Mouse (Mus musculus) urinary bladder, adult 18-20 months (tissue): ENCODE measurements around the gene Nipal1.
A peak's percentile ranks its signal among the peaks of the same experiment; 100 is the strongest.

Source experiments
- DNase-seq, 2 experiments: peaks; one replicate each; pipeline ENCODE4 v3.0.0; 2022; ENCODE audit warnings: low spot score in 2 of 2, mixed read lengths in 2 of 2

Nipal1 gene

DNA sequence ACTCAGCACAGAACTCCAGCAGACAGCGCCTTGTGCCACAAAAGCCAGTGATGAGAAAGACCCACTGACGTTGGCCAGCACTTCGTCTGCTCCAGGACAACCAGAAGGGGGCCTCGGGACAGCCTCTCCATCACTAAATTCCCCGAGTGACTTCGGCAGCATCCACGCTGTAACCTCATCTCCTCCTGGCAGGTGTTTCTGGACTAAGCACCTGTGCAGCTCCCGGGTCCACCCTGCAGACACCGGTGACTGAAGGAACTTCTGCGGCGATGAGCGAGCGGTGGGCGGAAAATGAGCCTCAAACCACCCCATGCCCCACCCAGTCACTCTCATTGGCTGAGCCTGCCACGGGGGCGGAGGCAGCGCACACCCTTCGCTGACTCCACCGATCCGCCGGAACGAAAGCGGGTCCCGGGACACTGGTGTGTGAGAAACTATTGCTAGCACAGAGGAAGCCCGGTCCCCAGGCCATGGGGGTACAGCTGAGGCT is at the start of gene Nipal1:
TSS of gene Nipal1 (plus strand) at position 378 of the 490 bp plus-strand sequence.
- DNase-seq, result peak; percentile 54 to 55

DNA sequence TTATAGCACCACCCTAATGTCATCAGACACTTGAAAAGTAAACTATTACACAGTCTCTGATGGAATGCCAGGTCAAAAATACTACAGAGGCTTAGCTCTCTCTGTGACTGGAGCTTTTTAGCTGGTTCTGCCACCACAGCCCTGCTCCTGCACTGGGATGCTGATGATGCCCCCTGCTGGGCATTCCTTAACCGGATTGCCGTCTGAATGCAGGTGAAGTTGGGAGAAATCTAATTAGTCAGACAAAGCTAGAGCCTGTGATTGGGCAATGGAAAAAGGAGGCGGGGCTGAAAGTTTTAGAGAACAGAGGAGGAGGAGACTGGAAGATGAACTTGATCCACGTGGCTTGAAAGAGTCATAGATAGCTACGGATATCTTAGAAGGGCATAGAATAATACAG is 46.6 kb upstream of the Nipal1 start:
- peak in 1 of 2 experiments; percentile 33 for DNase-seq

- no peak for DNase-seq
Observed at GRCm38 (mm10) chr5:72603138-72603537, 44.5 kb upstream of the Nipal1 start.

DNA sequence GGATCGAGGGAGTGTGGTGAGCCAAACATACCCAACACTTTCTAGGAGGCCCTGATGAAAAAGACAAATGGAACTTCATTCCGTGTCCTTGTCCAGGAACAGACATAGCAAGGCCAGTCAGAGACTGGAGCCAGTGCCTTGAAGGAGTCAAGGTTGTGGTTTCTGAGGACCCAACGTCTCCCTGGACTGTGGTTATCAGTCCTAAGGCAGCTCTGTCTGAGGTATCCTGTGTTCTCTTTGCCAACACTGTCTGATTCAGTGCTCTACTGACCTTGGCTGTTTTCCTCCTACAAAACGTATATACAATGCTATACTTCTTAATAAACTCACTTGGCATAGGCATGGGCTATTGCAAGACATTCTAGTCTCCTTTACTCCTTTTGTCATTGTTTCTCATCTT is 30.2 kb upstream of the Nipal1 start:
- DNase-seq, result no peak

GRCm38 (mm10) chr5:72621022-72621421 is 26.6 kb upstream of the Nipal1 start:
- DNase-seq, result no peak

DNA sequence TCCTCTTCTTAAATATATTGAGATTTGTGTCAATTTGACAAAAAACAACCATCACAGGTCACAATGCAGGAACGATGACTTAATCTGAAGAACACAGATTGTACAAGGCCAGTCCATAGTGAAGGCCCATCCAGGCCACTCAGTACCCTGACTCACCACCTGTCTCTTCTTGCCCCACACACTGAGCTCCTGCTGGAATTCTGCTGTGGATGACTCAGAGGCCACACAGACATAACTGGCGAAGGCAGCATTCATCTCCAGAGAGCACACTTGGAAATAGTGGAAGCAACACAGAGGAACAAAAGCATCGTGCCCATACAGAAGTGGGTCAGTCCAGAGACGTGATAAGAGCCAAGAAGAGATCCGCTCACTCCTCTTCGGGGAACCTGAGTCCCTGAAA is 17.6 kb upstream of the Nipal1 start:
- no peak for DNase-seq

DNA sequence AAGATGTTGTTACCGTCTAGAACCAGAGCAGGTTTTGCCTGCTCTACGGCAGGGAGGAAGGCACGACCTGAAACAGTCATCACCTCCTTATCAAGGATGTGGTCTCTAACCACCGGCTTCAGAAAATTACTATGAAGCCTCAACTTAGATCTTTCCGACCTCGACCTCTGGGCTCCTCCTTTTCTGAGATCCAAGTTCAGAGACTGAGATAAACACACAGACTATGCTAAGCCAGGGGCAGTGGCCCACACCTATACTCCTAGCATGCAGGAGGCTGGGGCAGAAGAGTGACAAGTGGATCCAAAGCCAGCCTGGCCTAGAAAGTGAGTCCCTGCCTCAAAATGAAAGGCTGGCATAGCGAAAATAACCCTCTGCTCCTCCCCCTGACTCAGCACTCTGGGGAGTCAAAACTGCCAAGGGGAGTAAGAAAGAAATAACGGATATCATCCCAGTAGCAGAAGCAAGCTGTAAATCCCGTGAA is 12.8 kb upstream of the Nipal1 start:
- no peak for DNase-seq

- no peak for DNase-seq
Observed at GRCm38 (mm10) chr5:72636122-72636521, 11.5 kb upstream of the Nipal1 start.

- no peak for DNase-seq
Observed at GRCm38 (mm10) chr5:72636576-72636975, 11.0 kb upstream of the Nipal1 start.

- no peak for DNase-seq
Observed at GRCm38 (mm10) chr5:72640072-72640471, 7.5 kb upstream of the Nipal1 start.

DNA sequence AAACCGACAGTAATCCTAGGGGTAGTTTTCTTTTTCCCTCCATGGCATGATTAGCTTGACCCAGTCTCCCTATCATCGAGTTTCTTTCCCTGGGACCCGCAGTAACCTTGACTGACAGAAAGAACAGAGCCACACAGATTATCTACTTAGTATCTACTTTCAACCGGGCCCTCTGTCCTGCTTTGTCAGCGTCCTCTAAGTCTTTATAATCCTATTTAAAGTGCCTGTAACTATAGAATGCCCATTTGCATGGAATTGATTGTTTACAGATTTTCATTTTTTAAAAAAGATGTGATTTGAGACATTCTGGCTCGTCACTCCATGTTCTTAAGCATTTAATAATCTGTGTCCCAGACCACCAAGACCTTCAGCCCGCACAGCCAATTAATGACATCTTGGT is 3.9 kb upstream of the Nipal1 start:
- DNase-seq, result no peak

DNA sequence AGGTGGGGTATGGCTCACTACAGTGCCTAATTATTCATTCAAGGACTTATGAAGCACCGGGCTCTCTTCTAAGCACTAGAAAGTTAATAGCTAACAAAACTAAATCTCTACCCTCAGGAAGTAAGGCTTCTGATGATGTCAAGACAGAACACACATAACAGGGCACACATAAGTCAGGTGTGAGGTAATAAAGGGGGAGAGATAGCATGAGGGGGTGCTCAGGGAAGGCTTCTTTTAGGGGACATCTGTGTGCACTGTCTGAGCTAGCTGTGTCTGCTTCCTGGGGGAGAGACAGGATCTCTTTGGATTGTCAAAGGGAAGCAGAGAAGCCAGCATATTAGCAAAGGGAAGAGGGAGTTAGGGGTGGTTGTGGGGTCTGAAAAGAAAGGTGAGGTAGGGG is 3.4 kb upstream of the Nipal1 start, which contains the start of gene Cnga1:
TSS of gene Cnga1 (minus strand) at position 101 of the 400 bp plus-strand sequence.
- DNase-seq, result no peak

- no peak for DNase-seq
Observed at GRCm38 (mm10) chr5:72646131-72646530, 1.5 kb upstream of the Nipal1 start.

DNA sequence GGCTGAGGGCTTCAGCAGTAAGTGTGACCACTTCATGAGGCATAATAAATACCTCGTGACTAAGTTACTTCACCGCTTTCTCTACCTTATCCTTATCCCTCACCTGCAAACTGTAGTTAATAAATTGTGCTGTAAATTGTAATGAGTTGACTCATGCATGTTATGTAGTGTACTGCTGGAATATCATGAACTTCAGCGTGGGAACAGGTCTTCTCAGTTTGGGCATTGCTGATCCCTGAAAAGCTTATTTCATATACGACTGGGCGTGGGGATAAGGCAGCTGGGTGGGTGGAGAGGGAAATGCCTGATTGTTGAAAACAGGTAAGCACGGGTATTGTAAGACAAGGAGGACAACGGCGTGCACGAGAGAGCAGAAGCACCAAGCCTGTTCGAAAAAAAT is 599 bp upstream of the Nipal1 start:
- DNase-seq, result no peak

DNA sequence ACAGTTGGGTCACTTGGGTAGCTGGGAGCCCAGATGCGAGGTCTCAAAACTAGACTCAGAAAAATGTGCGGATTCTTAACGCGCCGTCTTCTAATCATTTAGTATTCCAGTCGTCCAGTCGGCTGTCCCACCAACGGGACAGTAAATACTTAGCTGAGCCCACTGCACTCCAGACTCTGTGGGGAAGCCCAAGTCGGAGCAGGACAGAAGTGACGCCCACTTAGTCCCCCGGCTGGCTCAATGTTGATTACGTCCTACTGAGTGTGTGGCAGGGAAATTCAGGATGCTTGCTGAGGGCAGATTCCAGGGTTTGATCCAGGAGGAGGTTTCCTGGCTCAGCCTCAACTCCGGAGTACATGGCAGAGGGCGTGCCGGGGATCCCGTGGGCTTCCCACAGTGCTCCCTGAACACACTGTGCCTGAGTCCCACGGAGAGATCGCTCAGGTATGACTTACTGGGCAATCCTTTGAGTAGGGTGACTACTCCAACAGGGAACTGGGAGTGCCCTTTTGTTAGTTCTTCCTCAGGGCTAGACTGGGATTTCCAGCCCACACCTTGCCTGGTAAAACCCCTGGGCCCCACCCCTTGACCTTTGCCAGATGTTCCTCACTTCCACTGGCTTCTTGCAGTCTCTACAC is 482 bp downstream of the Nipal1 start:
- DNase-seq, result peak in 1 of 2 experiments; percentile 17

GRCm38 (mm10) chr5:72648987-72649735 is 1.6 kb downstream of the Nipal1 start:
- DNase-seq, result peak in 1 of 2 experiments; percentile 32

DNA sequence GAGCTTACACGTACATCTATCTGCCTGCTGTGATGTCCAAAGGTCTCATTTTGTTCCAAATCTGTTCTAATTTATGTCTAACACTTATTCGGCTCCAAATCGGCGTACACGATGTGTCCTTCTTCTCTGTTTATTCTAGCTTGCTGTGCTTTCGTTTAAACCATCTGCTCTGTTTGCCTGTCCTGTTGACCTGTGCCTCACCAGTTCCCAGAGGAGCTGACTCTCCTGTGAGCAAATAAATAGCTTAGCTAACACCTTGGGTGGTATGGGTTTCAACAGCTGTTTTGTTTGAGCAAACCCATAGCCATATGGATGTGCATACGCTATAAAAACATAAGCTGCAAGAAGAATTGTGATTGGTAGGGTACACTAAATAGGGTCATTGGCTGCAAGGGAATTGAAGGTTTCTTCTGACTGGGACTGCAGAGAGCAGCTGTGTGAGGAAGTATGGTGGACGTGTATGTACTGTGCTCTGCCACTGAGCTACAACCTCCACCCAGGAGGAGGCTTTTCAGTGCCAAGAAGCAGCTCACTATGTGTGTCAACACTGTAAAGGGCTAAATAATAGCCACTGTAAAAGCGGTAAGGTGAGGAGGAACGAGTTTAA is 5.6 kb downstream of the Nipal1 start:
- no peak for DNase-seq

GRCm38 (mm10) chr5:72656270-72656791 is 8.7 kb downstream of the Nipal1 start:
- DNase-seq, result no peak

- DNase-seq, result no peak
Observed at GRCm38 (mm10) chr5:72658375-72658774, 10.8 kb downstream of the Nipal1 start.

DNA sequence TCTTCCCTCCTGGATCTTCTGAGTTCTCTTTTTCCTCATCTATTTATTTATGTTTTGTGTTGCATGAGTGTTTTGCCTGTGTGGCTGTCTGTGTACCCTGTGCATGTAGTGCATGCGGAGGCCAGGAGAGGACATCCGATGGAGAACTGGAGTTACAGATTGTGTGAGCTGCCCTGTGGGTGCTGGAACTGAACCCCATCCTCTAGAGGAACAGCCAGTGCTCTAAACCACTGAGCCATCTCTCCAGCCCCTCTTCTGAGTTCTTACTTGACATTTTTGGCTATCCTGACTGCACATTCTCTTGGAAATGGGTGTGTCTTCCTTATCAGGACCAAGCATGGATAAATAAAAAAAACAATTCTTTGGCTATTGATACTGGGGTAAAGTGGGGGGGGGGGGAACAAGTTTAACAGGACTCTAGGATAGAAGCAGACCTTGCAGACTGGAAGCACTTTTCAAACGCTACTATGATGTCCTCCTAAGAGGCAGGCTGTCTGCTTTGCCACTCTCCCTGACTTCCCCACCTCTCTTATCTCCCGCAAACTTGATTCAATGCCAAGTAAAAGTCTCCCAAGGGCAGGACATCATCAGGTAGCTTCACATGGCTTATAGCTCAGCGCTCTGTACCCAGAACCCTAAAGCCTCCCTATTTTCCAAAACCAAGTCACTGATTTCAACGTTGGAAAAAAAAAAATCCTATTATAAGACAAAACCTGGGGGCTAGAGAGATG is 13.6 kb downstream of the Nipal1 start:
- DNase-seq, result no peak

DNA sequence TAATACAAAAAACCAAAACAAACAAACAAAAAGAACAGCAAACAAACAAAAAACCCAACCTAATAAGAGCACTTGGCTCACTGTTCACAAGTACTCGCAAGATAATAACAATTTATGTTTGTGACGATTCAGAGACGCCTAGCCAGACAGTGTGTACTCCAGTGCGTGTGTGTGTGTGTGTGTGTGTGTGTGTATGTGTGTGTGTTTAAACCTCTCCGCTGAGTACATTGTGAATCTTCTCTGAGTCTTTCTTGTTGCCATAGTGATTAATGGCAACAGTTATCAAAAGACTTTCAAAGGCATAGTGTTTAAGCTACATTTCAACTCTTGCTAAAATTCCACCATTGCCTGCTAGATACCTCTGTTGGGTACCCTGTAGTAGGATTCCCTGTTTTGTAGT is 16.5 kb downstream of the Nipal1 start:
- no peak for DNase-seq

DNA sequence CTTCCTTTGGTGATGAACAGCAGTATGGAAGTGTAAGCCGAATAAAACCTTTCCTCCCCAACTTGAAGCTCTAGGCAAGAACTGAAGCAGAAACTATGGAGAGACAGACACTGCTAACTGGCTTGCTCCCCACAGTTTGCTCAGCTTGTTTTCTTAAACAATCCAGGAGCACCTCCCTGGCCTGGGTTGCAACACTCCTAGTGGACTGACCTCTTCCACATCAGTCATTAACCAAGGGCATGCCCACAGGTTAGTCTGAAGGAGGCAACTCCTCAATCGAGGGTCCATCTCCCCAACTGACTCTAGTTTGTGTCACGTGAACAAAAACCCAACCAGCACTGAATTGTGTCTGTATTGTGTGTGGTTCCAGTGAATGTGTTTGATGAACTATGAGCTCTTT is 17.3 kb downstream of the Nipal1 start:
- no peak for DNase-seq
